Mouse (Mus musculus) olfactory bulb, adult 2 months (tissue): ENCODE measurements at regions not wholly inside any gene's neighbourhood (a gene's known extent, or its start where the extent isn't known, plus 50 kb on each side); places are given as distances from the start of the nearest gene placed in this dataset.

Experiments
- CTCF ChIP-seq: fragments of 200-500 bp; IDR thresholded peaks from 2 replicates; pipeline ENCODE4 v1.5.1; 2012; ENCODE audit warnings: low read depth, mild to moderate bottlenecking, low read length, moderate library complexity; ENCODE audit not compliant: insufficient read depth
- POLR2A ChIP-seq: fragments of 200-500 bp; IDR thresholded peaks from 2 replicates; pipeline ENCODE4 v1.6.1; 2012; ENCODE audit warnings: mild to moderate bottlenecking, low read depth, low read length, moderate library complexity; ENCODE audit not compliant: insufficient read depth

DNA sequence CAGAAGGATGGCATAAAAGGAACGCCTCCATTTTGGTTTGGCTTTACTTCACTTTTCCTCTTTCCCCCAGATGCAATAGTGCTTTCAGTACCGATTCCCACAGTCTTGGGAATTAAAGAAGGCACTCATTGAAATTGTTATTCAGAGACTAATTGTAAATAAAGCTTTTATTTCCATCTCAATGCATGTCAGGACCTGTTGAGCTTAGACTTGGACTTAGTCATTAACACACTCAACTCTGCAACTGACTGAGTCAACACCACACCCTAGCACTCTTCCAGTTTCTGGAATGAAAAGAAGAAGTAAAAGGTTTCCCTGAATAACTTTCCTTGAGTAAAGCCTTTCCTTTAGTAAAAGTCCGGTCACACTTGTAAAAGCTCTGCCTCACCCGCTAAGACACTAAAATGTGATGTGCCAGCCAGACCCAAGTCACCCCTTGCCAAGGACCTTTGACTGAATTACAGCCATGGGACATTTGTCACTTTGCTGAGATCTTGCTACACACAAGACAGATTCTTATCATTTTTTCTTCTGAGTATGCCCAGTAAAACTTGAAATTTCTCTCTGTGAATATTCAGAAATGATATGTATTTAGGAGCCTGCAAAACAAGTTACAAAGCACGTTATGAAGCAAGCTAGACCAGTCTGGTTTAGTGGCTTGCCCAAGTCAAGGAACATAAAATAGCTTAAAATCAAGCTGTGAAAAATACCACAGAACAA lies 416.4 kb upstream of the Klf6 start:
- TF ChIP-seq CTCF (no peak), POLR2A (no peak)
